Mouse (Mus musculus) olfactory bulb, adult 2 months (tissue): ENCODE data around the gene Kpna6.

Source experiments
- CTCF ChIP-seq: fragments of 200-500 bp; IDR thresholded peaks from 2 replicates; pipeline ENCODE4 v1.5.1; 2012; ENCODE audit warnings: low read depth, mild to moderate bottlenecking, low read length, moderate library complexity; ENCODE audit not compliant: insufficient read depth
- POLR2A ChIP-seq: fragments of 200-500 bp; IDR thresholded peaks from 2 replicates; pipeline ENCODE4 v1.6.1; 2012; ENCODE audit warnings: mild to moderate bottlenecking, low read depth, low read length, moderate library complexity; ENCODE audit not compliant: insufficient read depth

DNA sequence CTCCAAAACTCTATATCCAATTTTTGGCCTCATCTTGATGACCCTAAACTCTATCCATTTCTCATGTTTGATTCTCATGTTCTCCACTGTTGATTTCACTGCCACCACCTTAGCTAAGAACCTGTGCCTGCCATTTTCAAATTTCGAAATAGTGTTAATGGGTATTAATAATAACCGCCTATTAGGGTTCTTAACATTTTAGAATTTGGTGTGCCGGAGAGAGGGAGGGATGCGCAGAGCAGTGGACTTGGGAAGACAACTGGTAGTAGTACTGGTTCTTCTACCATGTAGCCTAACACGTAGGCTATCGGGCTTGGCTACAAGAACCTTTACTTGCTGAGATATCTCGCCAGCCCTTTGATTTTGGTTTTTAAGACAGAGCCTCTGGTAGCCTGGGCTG, 24.6 kb upstream of the Kpna6 start:
- no peak for TF ChIP-seq CTCF
- TF ChIP-seq POLR2A, result no peak
